Mouse (Mus musculus) CH12.LX (cell line): Measurements from ENCODE around the gene Shisa3. TPM values are rescaled to one million over a fixed set of nuclear protein-coding genes. Genes with fewer than 3 reads are reported as not detected.

Experiments used
- DNase-seq: peaks from one replicate; pipeline ENCODE4 v3.0.0-alpha.2; 2013; ENCODE audit errors: extremely low read depth
- H3K27ac ChIP-seq: 2 replicates; pipeline ENCODE4 v1.5.1; 2012; ENCODE audit warnings: low read depth, mild to moderate bottlenecking, control low read depth, moderate library complexity; ENCODE audit not compliant: insufficient read depth
- H3K27me3 ChIP-seq: replicated peaks from 2 replicates; pipeline ENCODE3; 2012; ENCODE audit warnings: inconsistent platforms
- H3K36me3 ChIP-seq, 2 experiments: replicated peaks in 1 of 2; 2 replicates each; pipeline versions ENCODE3 to v1.6.1; 2012; ENCODE audit warnings: inconsistent platforms in 1 of 2, low read length in 1 of 2, mild to moderate bottlenecking in 1 of 2, mixed read lengths in 1 of 2, moderate library complexity in 1 of 2; ENCODE audit not compliant: control insufficient read depth in 1 of 2, insufficient read depth in 1 of 2
- H3K4me1 ChIP-seq, 2 experiments: 2 replicates each; pipeline ENCODE4 v1.6.1; 2012; ENCODE audit warnings: inconsistent platforms in 1 of 2, moderate library complexity in 1 of 2; ENCODE audit not compliant: insufficient read depth in 2 of 2, control insufficient read depth in 1 of 2
- H3K4me2 ChIP-seq: 2 replicates; pipeline ENCODE4 v1.6.1; 2012; ENCODE audit warnings: low read depth, mild to moderate bottlenecking, control low read depth; ENCODE audit not compliant: poor library complexity, insufficient read depth, severe bottlenecking
- H3K4me3 ChIP-seq, 3 experiments: fragments of 150-350 bp in 1 of 3; sonication (generic) in 1 of 3; replicated peaks in 1 of 3; 2 replicates each; pipeline versions ENCODE3 to v1.5.1; 2011 to 2012; ENCODE audit warnings: low read depth in 2 of 3, low read length in 2 of 3, mild to moderate bottlenecking in 2 of 3, moderate library complexity in 2 of 3, control low read depth in 1 of 3, improper control_type of control experiment in 1 of 3, inconsistent platforms in 1 of 3, mixed read lengths in 1 of 3; ENCODE audit not compliant: poor library complexity in 1 of 3
- H3K79me2 ChIP-seq: replicated peaks from 2 replicates; pipeline ENCODE4 v1.6.1; 2012; ENCODE audit warnings: mild to moderate bottlenecking, moderate library complexity; ENCODE audit not compliant: control insufficient read depth, poor library complexity, insufficient read depth, severe bottlenecking; ENCODE audit errors: extremely low read depth
- H3K9ac ChIP-seq: 2 replicates; pipeline ENCODE4 v1.6.1; 2012; ENCODE audit warnings: low read depth, mild to moderate bottlenecking, control low read depth, moderate library complexity; ENCODE audit not compliant: insufficient read depth
- H3K9me3 ChIP-seq: replicated peaks from 2 replicates; pipeline ENCODE3; 2012; ENCODE audit warnings: low read length, inconsistent platforms, mixed read lengths
- BHLHE40 ChIP-seq: IDR thresholded peaks from 2 replicates; pipeline ENCODE4 v1.6.1; 2011; ENCODE audit warnings: mild to moderate bottlenecking, low read depth, low read length, improper control_type of control experiment
- CHD1 ChIP-seq: IDR thresholded peaks from 2 replicates; pipeline ENCODE4 v1.6.1; 2012; ENCODE audit warnings: low read depth, low read length, improper control_type of control experiment, inconsistent platforms
- CHD2 ChIP-seq: IDR thresholded peaks from 2 replicates; pipeline ENCODE4 v1.6.1; 2011; ENCODE audit warnings: low read length, improper control_type of control experiment
- GABPA ChIP-seq: IDR thresholded peaks from 2 replicates; pipeline ENCODE4 v1.6.1; 2012; ENCODE audit warnings: low read depth, low read length, improper control_type of control experiment, inconsistent platforms; ENCODE audit not compliant: insufficient replicate concordance
- HCFC1 ChIP-seq: IDR thresholded peaks from 2 replicates; pipeline ENCODE4 v1.6.1; 2012; ENCODE audit warnings: low read depth, mild to moderate bottlenecking, inconsistent platforms, low read length, improper control_type of control experiment
- MAZ ChIP-seq: IDR thresholded peaks from 2 replicates; pipeline ENCODE4 v1.6.1; 2012; ENCODE audit warnings: low read depth, mild to moderate bottlenecking, inconsistent platforms, low read length, improper control_type of control experiment, moderate library complexity
- MEF2A ChIP-seq: IDR thresholded peaks from 2 replicates; pipeline ENCODE4 v1.6.1; 2014; ENCODE audit warnings: low read depth, mild to moderate bottlenecking, inconsistent platforms, low read length, improper control_type of control experiment, borderline replicate concordance
- MXI1 ChIP-seq: IDR thresholded peaks from 2 replicates; pipeline ENCODE4 v1.6.1; 2011; ENCODE audit warnings: mild to moderate bottlenecking, low read depth, low read length, improper control_type of control experiment
- RCOR1 ChIP-seq: conservative IDR thresholded peaks from 2 replicates; pipeline ENCODE4 v1.6.1; 2012; ENCODE audit warnings: low read depth, mild to moderate bottlenecking, inconsistent platforms, low read length, improper control_type of control experiment
- SIN3A ChIP-seq: IDR thresholded peaks from 2 replicates; pipeline ENCODE4 v1.6.1; 2012; ENCODE audit warnings: low read length, improper control_type of control experiment, inconsistent platforms
- SMC3 ChIP-seq: IDR thresholded peaks from 2 replicates; pipeline ENCODE4 v1.6.1; 2011; ENCODE audit warnings: low read depth, low read length, improper control_type of control experiment
- TBP ChIP-seq: conservative IDR thresholded peaks from 2 replicates; pipeline ENCODE4 v1.6.1; 2011; ENCODE audit warnings: low read depth, low read length, improper control_type of control experiment
- ZMIZ1 ChIP-seq: IDR thresholded peaks from 2 replicates; pipeline ENCODE4 v1.6.1; 2012; ENCODE audit warnings: low read depth, mild to moderate bottlenecking, inconsistent platforms, low read length, improper control_type of control experiment
- ZNF384 ChIP-seq: IDR thresholded peaks from 2 replicates; pipeline ENCODE4 v1.6.1; 2012; ENCODE audit warnings: low read depth, low read length, improper control_type of control experiment, inconsistent platforms
- dilution Hi-C: fragments of 300-500 bp; cut with MboI; formaldehyde crosslinking; loops from 2 replicates; pipeline ENCODE4 v1.14.3; 2020; ENCODE audit warnings: low sequenced_read_pairs; ENCODE audit not compliant: extremely low pct_unique_long_range_greater_than_20kb, extremely low pct_ligation_motif_present
- in situ Hi-C: fragments of 300-500 bp; cut with MboI; formaldehyde crosslinking; loops from 3 replicates; pipeline ENCODE4 v1.14.3; 2019; ENCODE audit warnings: low sequenced_read_pairs, low pct_ligation_motif_present, low pct_unique_long_range_greater_than_20kb, mixed read lengths
- polyA plus RNA-seq: library from polyadenylated mRNA; unstranded; fragments of >175 nt; gene quantifications from 2 replicates; pipeline ENCODE4 v1.2.1, GENCODE M21; 2012; ENCODE audit warnings: low read depth; ENCODE audit not compliant: insufficient read length
- total RNA-seq, 2 experiments: library from RNA; depleted of rRNA; stranded (reverse); fragments of 300-350 nt in 1 of 2; fragments of >200 nt in 1 of 2; gene quantifications; 2 replicates each; pipeline ENCODE4 v1.2.3; 2012 to 2014

Gene Shisa3
- total and polyA plus RNA-seq, 3 experiments = not detected

- Histone ChIP-seq H3K27me3 (no peaks in the 10 kb centered on the region), H3K27ac (no peak overlapping the region), H3K36me3 (peaks cover 20 to 23% of the 10 kb centered on the region in 2 experiments), H3K4me1 (peaks cover 0 to 25% of the 10 kb centered on the region in 2 experiments; a peak in 2 of 4 replicates), H3K9ac (no peak overlapping the region), H3K79me2 (no peaks in the 10 kb centered on the region), H3K4me3 (no peak overlapping the region), H3K9me3 (no peaks in the 10 kb centered on the region), H3K4me2 (no peak overlapping the region)
- TF ChIP-seq ZMIZ1 (no peak), HCFC1 (no peak), BHLHE40 (no peak), ZNF384 (no peak), GABPA (no peak), CHD2 (no peak), MXI1 (no peak), SIN3A (no peak), RCOR1 (no peak), CHD1 (no peak), MAZ (no peak), SMC3 (no peak)
- in situ Hi-C loops = no loop called here
- dilution Hi-C loops = no loop called here
- DNase-seq = no peak
These were observed 55.0 kb downstream of the Shisa3 start for GRCm38 (mm10) chr5:67662715-67663114.

GRCm38 (mm10) chr5:67669436-67669896, 61.8 kb downstream of the Shisa3 start:
- no peak overlapping the region for H3K4me3 ChIP-seq
- no peaks in the 10 kb centered on the region for H3K9me3 ChIP-seq
- H3K79me2 ChIP-seq = no peaks in the 10 kb centered on the region
- in situ Hi-C loops = no loop called here
- dilution Hi-C loops = no loop called here
- H3K9ac ChIP-seq = no peak overlapping the region
- H3K4me2 ChIP-seq = no peak overlapping the region
- no peaks in the 10 kb centered on the region; a peak in 1 of 4 replicates for H3K4me1 ChIP-seq
- peaks cover 19 to 29% of the 10 kb centered on the region in 2 experiments for H3K36me3 ChIP-seq
- DNase-seq = no peak
- TF ChIP-seq ZMIZ1 (no peak), CHD2 (no peak), MEF2A (no peak), HCFC1 (no peak), SIN3A (no peak), MXI1 (no peak)
- TF ChIP-seq, all 38 proteins: peak for 0
- no peak overlapping the region for H3K27ac ChIP-seq
- H3K27me3 ChIP-seq = no peaks in the 10 kb centered on the region

DNA sequence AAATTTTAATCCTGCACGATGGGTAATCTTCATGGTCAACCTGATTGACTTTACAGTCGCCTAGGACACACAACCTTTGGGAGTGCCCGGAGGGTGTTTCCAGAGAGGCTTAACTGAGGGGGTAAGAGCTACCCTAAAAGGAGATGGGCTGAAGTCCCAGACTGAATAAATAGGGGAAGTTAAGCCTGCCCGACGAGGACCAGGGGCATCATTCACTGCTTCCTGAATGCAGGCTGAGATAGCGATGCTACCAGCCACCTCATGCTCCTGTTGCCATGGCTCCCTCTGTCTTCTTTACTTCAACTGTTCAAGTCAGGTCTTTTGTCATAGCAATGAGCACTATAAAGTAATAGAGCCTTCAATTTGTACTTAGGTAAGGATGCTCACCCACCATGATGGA, 62.5 kb downstream of the Shisa3 start:
- no peak overlapping the region for H3K4me2 ChIP-seq
- H3K36me3 ChIP-seq = peaks cover 18 to 27% of the 10 kb centered on the region in 2 experiments
- H3K27me3 ChIP-seq = no peaks in the 10 kb centered on the region
- no peaks in the 10 kb centered on the region for H3K79me2 ChIP-seq
- no peak overlapping the region for H3K9ac ChIP-seq
- no peaks in the 10 kb centered on the region; a peak in 1 of 4 replicates for H3K4me1 ChIP-seq
- TF ChIP-seq MEF2A (no peak), TBP (no peak), ZMIZ1 (no peak)
- DNase-seq = no peak
- in situ Hi-C loops = no loop called here
- no peaks in the 10 kb centered on the region for H3K9me3 ChIP-seq
- H3K4me3 ChIP-seq = no peak overlapping the region
- dilution Hi-C loops = no loop called here
- H3K27ac ChIP-seq = no peak overlapping the region
